Mouse (Mus musculus): Measurements from ENCODE around the gene Ddx10.
"Not testable (repeated sequence)": the region's sequence is repeated elsewhere in the genome, so short reads cannot be mapped to it uniquely, and the experiment has no call there.

Gene Ddx10

DNA sequence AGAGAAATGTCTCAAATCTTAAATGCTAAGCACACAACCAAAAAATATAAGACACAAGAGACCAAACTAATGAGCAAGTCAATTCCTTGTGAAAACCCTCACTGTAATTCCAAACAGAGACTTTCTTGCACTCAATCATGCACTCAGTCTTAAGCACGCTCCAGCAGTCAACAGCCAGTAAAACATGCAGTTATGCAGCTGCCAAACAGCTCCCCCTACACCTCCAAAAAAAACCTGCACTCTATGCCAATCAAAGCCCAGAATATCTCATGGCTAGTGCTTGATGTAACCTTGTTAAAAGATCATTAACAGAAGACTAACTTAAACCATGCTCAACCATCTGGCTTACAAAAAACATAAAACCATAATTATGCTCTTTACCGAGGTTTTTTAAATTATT lies 74.6 kb downstream of the Ddx10 start:
- no peak for DNase-seq (ENCODE audit: extremely low read depth, low read depth)

DNA sequence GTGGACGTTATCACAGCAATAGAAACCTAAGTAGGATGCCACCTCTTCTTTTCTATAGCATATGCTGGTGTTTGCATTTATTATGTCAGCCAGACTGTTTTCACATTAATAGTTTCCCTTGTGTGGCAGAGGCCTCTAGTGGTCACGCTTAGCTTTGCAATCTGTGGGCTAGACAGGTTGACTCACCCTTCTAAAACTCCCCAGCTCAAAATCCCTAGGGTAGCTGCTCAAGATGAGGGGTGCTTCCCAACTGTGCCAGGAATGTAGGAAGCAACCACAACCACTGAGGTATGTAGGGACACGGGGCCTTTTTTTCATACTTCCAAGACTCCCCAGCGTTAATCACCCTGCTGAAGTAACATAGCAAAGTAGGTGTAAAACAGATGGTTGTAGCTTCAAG lies 103.6 kb downstream of the Ddx10 start:
- peak; percentile 13 for DNase-seq (ENCODE audit: extremely low read depth, low read depth)

DNA sequence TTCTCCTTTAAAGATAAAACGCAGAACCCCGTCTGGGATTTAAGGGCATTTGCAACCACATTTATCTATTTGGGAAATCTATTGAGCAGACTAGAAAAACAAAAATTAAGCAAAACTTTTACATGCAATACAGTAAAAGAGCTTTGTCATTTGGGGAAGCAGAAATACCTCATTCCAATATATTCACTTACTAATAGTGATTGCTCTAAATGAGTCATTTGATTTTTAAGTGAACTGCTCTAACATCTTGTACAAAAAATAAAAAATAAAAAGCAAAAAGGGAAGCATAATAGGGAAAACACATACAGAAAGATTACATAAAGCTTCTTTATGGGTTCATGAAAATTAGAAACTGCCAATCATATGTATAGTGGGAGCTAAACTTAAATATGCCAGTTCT lies 104.3 kb downstream of the Ddx10 start:
- no peak for DNase-seq (ENCODE audit: extremely low read depth, low read depth)

DNA sequence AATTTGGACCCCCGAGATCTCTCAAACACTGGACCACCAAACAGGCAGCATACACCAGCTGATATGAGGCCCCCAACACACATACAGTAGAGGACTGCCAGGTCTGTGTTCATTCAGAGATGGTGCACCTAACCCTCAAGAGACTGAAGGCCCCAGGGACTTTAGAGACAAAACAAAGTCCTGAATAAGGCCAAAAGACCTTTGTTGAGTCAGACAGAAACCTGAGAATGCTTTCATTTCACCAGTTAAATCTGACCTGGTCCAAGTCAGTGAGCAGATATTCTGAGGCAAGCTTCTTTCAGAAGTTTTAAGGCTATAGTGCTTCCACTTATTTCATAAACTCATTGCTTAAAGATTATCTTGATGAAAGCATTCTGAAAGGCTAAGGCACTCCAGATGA lies 105.4 kb downstream of the Ddx10 start:
- DNase-seq (ENCODE audit: extremely low read depth, low read depth), result not testable (repeated sequence)

DNA sequence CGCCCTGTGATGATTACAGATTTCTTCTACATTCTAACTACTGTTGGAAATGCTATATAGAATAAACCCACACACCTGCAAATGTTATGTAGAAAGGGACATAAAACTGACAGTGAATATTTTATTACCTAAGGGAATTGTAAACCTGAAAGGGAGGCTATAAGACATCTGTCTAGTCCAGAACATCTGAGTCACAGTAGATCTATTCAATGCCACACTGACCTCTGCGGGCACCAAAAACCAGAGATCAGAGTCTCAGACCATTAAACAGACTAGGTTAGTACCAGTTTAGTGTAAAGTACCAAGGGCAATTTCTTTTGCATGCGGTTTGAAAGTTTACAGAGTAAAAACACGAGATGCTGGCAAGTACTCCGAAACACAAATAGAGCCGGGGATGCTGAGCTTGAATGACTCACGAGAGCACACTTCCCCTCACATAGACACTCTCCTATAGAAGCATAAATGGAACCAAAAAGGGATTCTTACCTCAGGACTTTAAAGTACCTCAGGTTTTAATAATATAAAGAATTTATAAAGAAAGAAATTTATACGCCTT lies 107.2 kb downstream of the Ddx10 start:
- DNase-seq (ENCODE audit: extremely low read depth, low read depth), result no peak

DNA sequence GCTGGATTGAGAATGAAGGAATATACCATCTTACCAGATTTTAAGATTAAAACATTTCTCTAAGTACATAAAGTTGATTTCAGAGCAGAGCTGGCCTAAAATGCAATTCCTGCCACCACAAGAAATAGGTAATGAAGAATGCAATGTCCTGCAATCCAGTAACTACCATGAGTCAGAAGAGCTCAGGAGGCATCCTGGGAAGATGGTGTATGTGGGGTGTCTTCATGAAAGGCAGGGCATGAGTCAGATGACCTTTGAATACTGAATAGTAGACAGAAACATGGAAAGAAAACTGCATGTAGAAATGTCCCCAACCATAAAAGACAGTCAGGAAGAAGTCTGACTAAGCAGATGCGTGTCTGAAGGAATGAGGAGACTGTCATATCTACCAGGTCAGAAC lies 115.0 kb downstream of the Ddx10 start:
- no peak for DNase-seq (ENCODE audit: extremely low read depth, low read depth)

DNA sequence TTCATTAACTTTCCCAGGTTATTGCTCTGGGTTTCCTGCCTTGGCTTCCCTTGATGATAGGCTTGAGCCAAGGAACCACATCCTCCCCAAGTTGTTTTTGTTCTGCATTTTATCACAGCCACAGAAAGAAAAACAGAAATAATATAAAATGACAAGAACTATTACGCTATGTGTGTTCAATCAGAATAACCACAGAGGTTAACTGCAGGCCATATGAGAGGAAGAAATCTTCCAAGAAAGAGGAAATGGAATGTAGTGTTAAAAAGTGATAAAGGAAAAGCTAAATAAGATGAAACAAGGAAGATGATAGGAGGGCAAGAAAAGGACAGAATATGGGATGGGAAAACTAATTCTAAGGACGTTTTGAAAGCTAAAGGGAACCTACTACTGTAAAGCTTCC lies 117.4 kb downstream of the Ddx10 start:
- peak; percentile 47 for DNase-seq (ENCODE audit: extremely low read depth, low read depth)

DNA sequence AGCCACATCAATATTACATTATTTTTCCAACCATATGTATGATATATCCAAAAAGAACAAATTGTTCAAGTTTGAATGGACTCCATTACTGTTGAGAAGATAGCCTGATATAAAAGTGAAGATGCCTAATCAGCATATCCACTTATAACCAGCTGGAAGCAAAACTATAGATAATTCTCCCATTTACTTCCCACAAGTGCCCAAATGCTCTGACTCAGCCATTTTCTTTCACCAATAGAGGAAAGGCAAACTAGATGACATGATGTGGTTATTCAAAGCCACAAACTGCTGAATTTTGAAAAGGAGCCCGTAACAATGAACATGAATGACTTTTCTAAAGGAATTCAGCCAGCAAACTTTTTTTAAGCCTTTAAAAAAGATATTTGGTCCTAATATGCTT lies 146.8 kb downstream of the Ddx10 start:
- DNase-seq (ENCODE audit: extremely low read depth, low read depth), result peak; percentile 34

DNA sequence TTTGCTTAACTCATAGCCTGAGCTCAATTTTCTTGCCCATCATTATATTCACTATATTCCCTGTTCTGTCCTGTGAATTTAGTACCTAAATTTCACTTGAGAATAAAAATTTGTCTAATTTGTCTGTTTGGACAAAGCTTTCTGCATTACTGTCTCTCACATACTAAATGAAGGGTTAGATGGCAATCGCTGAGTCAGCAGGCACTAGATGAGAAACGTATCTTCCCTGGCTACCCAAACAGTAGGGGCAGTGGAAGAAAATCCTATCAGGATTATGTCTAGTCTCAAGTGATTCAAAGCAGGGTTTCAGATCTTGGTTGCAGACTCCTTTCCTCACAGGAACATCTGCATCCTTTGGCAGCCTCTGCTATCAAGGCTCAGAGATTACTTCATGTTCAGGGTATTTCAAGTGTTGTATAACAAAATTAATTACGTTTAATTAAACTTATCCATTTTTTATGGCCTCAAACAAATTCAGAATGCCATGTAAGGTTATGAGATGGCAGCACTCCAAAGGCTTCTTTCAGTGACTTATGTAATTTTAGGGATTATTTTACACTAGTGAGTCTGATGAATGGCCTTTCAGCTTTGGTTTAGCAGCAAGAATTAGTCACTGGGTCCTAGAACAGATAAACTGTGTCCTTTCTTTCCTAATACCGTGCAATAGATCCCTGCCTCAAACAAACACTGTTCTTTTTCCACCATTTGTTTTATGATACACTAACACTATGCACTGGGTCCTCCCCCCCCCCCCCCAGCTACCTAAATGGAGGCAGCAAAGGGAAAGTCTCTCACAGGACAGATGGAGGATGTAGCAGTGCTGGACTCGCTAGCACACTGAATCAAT lies 152.3 kb downstream of the Ddx10 start:
- DNase-seq (ENCODE audit: extremely low read depth, low read depth), result no peak

DNA sequence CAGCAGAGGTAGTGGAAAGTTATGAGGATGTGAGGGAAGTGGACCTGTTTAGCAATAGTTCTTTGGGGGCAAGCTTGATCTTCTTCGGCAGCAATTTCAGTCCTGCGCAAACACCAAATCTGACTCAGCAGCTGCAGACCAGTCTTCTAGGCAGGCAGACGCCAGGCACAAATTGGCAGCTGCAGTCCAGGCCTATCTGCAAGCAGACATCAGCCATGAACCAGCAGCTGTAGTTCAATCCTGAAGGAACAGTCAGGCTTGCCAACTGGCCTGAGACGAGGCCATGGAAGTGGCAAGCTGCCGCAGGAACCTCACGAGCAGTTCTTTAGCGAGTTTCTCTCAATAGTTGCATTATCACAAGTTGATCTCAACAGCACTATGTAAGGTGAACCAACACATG lies 153.3 kb downstream of the Ddx10 start:
- no peak for DNase-seq (ENCODE audit: extremely low read depth, low read depth)

DNA sequence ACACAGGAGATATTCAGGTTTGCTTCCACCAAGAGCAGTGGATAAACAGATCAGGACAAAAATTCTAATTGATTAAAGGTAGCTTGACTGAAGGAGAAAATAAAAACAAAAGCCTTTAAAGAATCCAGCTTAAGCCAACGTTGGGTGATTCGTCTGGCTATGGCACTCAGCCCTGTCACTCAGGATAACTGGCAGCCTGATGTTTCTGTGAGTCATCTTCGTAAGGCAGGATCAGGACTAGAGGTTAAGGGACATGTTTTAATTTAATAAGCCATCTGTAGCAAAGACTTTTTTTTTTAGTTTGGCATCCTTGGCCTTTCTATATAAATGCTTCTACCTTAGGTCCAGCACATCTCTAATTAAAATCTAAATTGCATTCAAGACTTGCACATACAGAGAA lies 170.2 kb downstream of the Ddx10 start:
- no peak for DNase-seq (ENCODE audit: extremely low read depth, low read depth)

DNA sequence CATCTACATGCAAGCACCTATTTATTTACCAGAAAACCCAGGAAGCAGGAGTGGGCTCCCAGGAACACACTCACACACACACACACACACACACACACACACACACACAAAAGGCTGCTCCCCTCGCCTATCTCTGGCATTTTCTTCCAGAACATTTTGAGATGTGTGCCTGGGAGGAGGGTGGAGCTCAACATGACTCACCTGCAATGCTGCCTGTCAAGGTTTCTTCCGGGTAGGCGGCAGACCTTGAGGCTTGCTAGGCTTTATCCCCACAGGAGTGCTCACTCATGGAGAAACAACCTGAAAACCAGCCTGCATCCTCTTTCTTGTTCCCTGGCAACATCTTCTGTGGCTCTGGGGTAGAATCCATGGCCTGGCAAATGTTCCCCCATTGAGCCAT lies 171.9 kb downstream of the Ddx10 start:
- DNase-seq (ENCODE audit: extremely low read depth, low read depth), result no peak

DNA sequence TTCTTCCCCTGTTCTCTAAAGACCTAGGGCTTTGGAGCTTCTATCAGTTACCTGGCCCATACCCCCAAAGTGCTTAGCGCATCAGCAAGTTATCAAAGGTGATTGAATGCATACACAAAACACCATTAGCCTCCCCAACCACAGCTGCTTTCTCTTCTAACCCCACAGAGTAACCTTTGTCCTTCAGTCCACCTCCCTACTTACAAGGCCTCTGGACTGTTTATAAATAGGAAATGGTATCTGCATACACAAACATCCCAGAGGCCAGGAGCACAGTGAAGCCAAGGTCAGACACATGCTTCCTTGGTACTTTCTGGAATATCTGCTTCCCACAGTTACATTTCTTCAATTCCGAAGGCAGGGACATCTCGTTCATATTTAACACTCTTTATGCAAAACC lies 173.4 kb downstream of the Ddx10 start:
- DNase-seq (ENCODE audit: extremely low read depth, low read depth), result no peak

DNA sequence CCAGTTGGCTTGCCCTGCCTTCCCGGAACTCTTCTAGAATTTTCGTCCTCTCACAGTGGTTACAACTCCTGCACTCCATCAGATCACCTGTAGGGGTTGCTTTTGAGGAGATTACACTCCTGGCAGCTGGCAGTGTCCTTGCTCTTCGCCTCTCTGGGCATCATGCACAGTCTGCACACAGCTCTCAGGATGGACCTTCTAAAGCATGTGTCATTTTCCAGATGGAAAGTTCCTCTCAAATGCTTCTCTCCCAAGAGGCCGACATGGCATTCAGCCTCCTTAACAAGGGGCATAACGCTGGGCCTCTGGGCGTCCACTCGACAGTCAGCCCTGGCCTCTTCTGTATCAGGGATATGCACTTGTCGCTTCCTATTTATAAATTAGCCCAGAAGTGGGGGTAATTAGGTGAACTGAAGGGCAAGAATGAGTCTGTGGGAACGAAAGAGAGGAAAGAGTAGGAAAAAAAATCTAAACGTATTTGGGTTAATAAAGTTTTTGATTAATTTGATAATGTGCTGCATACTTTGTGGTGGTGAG lies 174.2 kb downstream of the Ddx10 start:
- no peak for DNase-seq (ENCODE audit: extremely low read depth, low read depth)

DNA sequence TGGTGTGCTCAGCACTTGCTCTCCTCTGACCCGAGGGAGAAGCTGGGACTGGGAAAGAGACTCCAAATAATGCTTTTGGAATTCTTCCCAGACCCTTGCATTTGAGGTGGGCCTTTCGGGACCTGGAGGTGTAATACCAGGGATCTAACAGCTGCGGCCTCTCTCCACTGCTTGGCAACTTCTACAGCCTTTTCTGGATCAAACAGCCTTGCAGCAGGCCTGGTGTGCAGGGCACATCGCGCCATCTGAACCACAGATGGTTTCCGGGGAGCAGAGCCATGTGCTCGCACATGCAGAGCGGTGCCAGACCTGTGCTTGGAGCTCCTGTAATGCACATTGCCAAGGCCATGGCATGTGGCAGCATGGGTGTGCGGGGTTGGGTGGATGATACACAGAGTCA lies 175.8 kb downstream of the Ddx10 start:
- no peak for DNase-seq (ENCODE audit: extremely low read depth, low read depth)

DNA sequence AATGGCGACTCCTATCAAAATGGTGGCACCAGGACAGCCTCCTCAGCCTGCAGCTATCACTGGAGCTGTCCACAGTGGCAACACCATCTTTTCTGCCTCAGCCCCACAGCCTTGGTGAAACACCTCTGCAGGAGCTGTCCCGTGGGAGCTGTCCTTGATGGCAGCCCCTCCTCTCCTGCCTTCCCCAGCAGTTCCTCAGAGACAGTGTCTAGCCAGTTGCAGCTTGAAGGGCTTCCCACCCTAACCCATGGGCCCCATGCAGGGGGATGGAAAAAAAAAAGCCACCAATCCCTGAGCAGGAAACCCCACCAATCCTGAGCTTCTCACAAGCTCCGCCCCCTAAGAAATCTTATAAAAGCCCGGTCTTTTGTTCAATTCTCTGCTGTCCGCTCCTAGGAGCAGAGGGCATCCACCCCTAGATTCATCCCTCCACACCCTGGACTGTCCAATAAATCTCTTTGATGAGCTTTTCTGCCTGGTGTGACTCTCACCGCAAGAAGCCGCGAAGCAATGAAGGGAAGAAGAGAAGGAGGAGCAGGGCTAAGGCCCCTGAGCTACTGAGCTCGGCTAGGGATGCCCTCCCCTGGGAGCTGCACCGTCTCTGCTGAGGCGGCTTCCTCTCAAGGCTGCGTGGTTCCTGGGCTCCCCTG lies 176.9 kb downstream of the Ddx10 start:
- DNase-seq (ENCODE audit: extremely low read depth, low read depth), result no peak

DNA sequence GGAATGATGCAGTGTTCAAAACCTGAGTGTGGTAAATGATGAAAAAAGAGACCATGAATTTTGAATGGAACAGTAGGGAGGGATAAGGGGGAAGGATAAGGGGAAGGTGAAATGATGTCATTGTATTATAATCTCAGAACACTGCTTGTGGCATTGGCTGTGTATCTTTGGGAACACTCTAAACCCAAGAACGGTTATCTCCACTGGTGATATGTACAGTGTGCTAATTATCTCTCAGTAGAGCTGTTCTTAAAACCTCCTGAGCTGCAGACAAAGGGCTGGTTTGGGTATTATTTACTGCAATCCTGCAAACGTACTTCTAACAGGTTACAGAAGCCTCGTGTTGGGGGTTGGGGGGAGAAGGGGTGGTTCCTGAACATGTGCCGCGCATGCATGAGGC lies 179.7 kb downstream of the Ddx10 start:
- no peak for DNase-seq (ENCODE audit: extremely low read depth, low read depth)

DNA sequence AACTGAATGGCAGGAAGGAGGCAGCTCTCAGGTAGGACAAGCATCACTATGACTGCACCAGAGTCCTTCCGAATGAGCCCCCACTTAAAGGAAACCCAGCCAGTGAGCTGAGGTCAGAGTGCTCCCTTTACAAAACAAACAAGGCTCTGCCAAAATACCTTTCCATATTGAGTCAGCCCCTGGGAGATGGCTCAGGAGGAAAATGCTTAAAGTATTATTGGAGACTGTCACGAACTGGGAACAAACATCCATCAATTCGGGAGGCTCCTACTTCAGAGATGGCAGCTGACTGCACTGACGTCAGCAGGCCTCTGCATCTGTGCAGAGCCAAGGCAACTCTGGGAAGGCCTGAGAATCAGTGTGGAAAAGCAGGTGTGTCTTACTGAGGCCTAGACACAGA lies 181.4 kb downstream of the Ddx10 start:
- no peak for DNase-seq (ENCODE audit: extremely low read depth, low read depth)

DNA sequence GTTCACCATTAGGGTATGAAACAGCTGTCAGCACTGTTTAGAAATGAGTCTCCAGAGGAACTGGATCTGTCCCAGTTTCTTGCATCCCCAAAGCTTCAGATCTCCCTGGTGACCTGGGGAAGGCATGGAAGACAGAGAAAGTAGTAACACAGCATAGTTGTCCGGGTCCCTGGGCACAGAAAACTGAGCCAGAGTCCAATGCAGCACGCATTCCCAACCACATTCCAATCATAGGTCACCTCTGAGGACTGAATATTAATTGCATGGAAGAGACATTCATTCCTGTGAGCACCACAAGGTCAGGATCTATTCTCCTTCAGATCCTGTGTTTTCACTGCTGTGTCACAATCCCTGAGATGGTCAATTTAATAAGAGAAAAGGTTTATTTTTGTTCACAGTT lies 182.8 kb downstream of the Ddx10 start:
- no peak for DNase-seq (ENCODE audit: extremely low read depth, low read depth)

DNA sequence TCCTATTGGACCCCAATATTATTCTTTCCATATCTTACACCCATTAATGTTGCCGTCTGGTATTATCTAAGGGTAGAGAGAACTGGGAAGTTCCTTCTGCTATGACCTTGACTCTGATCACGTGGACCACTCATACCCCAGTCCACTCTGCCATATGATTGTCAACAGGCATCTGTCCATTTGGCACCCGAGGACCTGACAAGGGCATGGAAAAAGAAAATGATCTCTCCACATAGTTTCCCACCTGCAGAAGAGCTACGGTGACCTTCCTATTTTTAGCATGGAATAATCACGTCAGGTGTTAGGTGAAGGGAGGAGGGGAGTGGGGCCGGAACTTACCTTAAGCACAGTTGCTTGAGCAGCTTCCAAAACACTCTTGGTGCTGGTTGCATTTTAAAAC lies 183.3 kb downstream of the Ddx10 start:
- no peak for DNase-seq (ENCODE audit: extremely low read depth, low read depth)

DNA sequence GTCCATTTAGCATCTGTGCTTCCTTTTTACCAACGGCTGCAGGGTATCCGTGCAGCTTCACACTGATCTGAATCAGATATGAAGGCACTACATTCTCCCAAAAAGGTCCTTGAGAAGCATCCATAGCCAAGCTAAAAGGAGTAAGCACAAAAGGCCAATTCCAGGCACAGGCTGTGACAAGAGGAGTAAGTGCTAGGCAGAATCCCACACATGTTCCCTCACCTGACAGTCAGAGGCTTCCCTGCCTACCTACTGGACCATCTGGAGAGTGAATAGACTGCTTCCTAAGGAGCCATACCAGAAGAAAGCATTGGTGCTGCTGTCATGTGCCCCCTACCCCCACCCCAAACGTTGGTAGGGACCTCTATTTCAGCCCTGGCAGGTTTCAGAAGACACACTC lies 192.5 kb downstream of the Ddx10 start:
- no peak for DNase-seq (ENCODE audit: extremely low read depth, low read depth)
